Mouse (Mus musculus): Measurements from ENCODE around the gene Vgll4.
"Not testable (repeated sequence)": the region's sequence is repeated elsewhere in the genome, so short reads cannot be mapped to it uniquely, and the experiment has no call there.

Gene Vgll4

GRCm38 (mm10) chr6:114893427-114894209 lies 76.2 kb downstream of the Vgll4 start:
- DNase-seq (ENCODE audit: low spot score in 2 of 2) = peak; percentile 96 to 99

- DNase-seq (ENCODE audit: low spot score in 2 of 2) = peak; percentile 69 to 77
Measured at GRCm38 (mm10) chr6:114892363-114892762, 77.4 kb downstream of the Vgll4 start.

GRCm38 (mm10) chr6:114891771-114892170 lies 78.0 kb downstream of the Vgll4 start:
- DNase-seq (ENCODE audit: low spot score in 2 of 2) = peak in 1 of 2 experiments; percentile 55

- DNase-seq (ENCODE audit: low spot score in 2 of 2) = no peak
Measured at GRCm38 (mm10) chr6:114891272-114891671, 78.5 kb downstream of the Vgll4 start.

GRCm38 (mm10) chr6:114890411-114891115 lies 79.2 kb downstream of the Vgll4 start:
- DNase-seq (ENCODE audit: low spot score in 2 of 2) = no peak

GRCm38 (mm10) chr6:114889971-114890370 lies 79.8 kb downstream of the Vgll4 start:
- DNase-seq (ENCODE audit: low spot score in 2 of 2) = not testable (repeated sequence)

GRCm38 (mm10) chr6:114888922-114889321 lies 80.9 kb downstream of the Vgll4 start:
- no peak for DNase-seq (ENCODE audit: low spot score in 2 of 2)

- no peak for DNase-seq (ENCODE audit: low spot score in 2 of 2)
Measured at GRCm38 (mm10) chr6:114886504-114887361, 83.1 kb downstream of the Vgll4 start.

GRCm38 (mm10) chr6:114886012-114886411 lies 83.8 kb downstream of the Vgll4 start:
- DNase-seq (ENCODE audit: low spot score in 2 of 2) = no peak

GRCm38 (mm10) chr6:114885129-114885528 lies 84.7 kb downstream of the Vgll4 start:
- no peak for DNase-seq (ENCODE audit: low spot score in 2 of 2)

GRCm38 (mm10) chr6:114883261-114883740 lies 86.5 kb downstream of the Vgll4 start:
- peak; percentile 81 to 91 for DNase-seq (ENCODE audit: low spot score in 2 of 2)

GRCm38 (mm10) chr6:114882675-114883074 lies 87.1 kb downstream of the Vgll4 start:
- no peak for DNase-seq (ENCODE audit: low spot score in 2 of 2)

GRCm38 (mm10) chr6:114882212-114882611 lies 87.6 kb downstream of the Vgll4 start:
- no peak for DNase-seq (ENCODE audit: low spot score in 2 of 2)

- no peak for DNase-seq (ENCODE audit: low spot score in 2 of 2)
Measured at GRCm38 (mm10) chr6:114880798-114881197, 89.0 kb downstream of the Vgll4 start.

- DNase-seq (ENCODE audit: low spot score in 2 of 2) = no peak
Measured at GRCm38 (mm10) chr6:114878841-114879520, 90.8 kb downstream of the Vgll4 start.

- DNase-seq (ENCODE audit: low spot score in 2 of 2) = no peak
Measured at GRCm38 (mm10) chr6:114876546-114876945, 93.2 kb downstream of the Vgll4 start.

- DNase-seq (ENCODE audit: low spot score in 2 of 2) = no peak
Measured at GRCm38 (mm10) chr6:114876033-114876432, 93.8 kb downstream of the Vgll4 start.

GRCm38 (mm10) chr6:114875018-114875558 lies 94.7 kb downstream of the Vgll4 start:
- DNase-seq (ENCODE audit: low spot score in 2 of 2) = peak; percentile 87 to 90

- DNase-seq (ENCODE audit: low spot score in 2 of 2) = peak; percentile 36 to 50
Measured at GRCm38 (mm10) chr6:114874138-114874928, 95.5 kb downstream of the Vgll4 start.

GRCm38 (mm10) chr6:114873808-114874137 lies 96.0 kb downstream of the Vgll4 start:
- DNase-seq (ENCODE audit: low spot score in 2 of 2) = no peak

Measured in natural killer cell, adult 2 months (primary cell).